Mouse (Mus musculus): ENCODE data around the gene Lrig1. TPM values are rescaled to one million over a fixed set of nuclear protein-coding genes. Genes with fewer than 3 reads are reported as not detected.

The Lrig1 gene
- polyA plus RNA-seq, 1 experiment, result 12.1 TPM

DNA sequence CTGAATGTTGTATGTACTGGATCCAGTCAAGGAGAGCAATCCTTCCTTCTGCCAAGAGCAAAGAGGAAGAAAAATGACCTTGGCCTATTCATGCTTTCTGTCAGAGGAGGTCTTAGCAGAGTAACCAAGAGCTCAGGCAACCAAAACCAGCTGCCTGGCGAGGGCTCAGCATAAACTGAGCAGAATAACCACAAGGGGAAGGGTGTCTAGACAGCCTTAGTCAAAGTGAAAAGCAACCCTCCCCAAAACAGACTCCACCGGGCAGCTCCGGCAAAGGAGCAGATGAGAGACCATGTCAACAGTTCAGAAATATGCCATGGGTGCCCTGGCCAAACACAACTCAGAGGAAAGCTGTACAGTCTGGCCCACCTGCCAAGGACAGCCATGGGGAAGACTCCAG is 16.3 kb downstream of the Lrig1 start:
- H3K36me3 ChIP-seq (ENCODE audit: control insufficient read depth, insufficient read depth, low read length), result no peaks in the 10 kb centered on the region
- no peak overlapping the region for H3K4me3 ChIP-seq (ENCODE audit: insufficient read depth, low read depth, low read length)
- TF ChIP-seq CTCF (conservative IDR thresholded peaks at IDR 0.05; ENCODE audit: insufficient read depth, insufficient read length, low read depth, low read length) (no peak), POLR2A (IDR thresholded peaks at IDR 0.05; ENCODE audit: low read depth, low read length) (no peak)
- 0 out of 2 replicates have a peak overlapping the region, but pooled peaks have one; percentile 20 for H3K27ac ChIP-seq (ENCODE audit: insufficient read depth, low read depth, low read length)
- H3K27me3 ChIP-seq (replicated peaks; ENCODE audit: control insufficient read depth, insufficient read depth, low read length), result no peaks in the 10 kb centered on the region
- peak; percentile 27 for DNase-seq
- peaks cover 31% of the 10 kb centered on the region for H3K4me1 ChIP-seq (ENCODE audit: control insufficient read depth, insufficient read depth, low read length)
- 63% methylated on average over 3 of the region's 3 CpGs for WGBS

DNA sequence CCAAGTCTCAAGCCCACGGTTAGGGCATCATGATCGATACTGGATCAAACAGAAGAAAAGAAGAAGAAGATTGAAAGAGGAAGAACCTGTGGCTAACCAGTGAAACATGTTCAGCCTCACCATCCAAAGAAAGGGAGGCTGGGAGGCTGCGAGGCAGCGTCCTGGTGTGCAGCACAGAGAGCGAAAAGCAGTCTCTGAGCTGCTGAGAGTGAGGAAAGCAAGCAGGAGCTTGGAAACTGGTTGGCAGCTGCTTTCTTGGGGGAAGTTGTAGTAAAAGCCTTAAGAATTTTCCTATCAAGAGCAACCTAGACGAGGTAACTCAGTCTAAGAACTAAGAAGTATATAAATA is 17.7 kb downstream of the Lrig1 start:
- no peaks in the 10 kb centered on the region for H3K36me3 ChIP-seq (ENCODE audit: control insufficient read depth, insufficient read depth, low read length)
- 88% methylated on average over 6 of the region's 6 CpGs for WGBS
- peaks cover 31% of the 10 kb centered on the region for H3K4me1 ChIP-seq (ENCODE audit: control insufficient read depth, insufficient read depth, low read length)
- H3K4me3 ChIP-seq (ENCODE audit: insufficient read depth, low read depth, low read length), result no peak overlapping the region
- H3K27ac ChIP-seq (ENCODE audit: insufficient read depth, low read depth, low read length), result no peak overlapping the region
- DNase-seq, result no peak
- TF ChIP-seq POLR2A (IDR thresholded peaks at IDR 0.05; ENCODE audit: low read depth, low read length), result no peak
- no peak for TF ChIP-seq CTCF (conservative IDR thresholded peaks at IDR 0.05; ENCODE audit: insufficient read depth, insufficient read length, low read depth, low read length)
- no peaks in the 10 kb centered on the region for H3K27me3 ChIP-seq (replicated peaks; ENCODE audit: control insufficient read depth, insufficient read depth, low read length)

DNA sequence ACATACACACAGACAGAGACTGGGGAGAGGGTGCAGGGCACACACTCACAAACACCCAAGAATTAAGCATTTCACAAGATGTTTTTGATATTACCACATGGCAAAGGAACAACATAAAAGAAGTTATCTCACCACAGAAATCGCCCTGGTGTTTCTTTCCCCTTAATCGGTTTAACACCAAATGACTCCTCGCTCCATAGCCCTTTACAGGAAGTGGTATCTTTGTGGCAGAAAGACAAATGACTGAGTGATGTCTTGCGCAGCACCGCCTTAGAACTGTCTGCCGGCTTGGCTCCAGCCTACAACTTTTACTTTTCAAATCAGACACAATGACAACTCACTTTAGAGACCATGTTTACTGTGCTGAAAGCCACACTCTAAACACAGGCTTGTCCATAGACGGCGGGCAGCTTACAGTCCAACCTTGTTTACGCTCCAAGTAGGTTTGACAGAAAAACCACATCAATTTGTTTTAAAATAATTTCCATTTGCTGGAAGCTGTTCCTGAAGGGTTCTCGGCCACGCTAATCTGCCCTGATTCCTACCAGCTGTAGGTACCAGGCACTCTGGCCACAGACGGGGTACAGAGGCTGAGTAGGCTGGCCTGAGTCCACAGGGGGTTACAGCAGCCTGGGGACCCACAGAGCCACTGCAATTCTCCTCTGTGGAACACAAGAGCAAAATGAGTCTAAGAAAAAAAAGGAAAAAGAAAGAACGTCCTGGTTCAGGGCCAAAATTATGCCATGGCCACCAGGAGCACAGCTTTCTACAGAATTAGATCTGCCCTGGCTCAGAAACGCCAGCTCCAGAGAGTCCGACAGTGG is 18.3 kb downstream of the Lrig1 start:
- TF ChIP-seq POLR2A (IDR thresholded peaks at IDR 0.05; ENCODE audit: low read depth, low read length) (no peak), CTCF (conservative IDR thresholded peaks at IDR 0.05; ENCODE audit: insufficient read depth, insufficient read length, low read depth, low read length) (no peak)
- no peak overlapping the region for H3K27ac ChIP-seq (ENCODE audit: insufficient read depth, low read depth, low read length)
- peaks cover 36% of the 10 kb centered on the region for H3K4me1 ChIP-seq (ENCODE audit: control insufficient read depth, insufficient read depth, low read length)
- no peak for DNase-seq
- H3K4me3 ChIP-seq (ENCODE audit: insufficient read depth, low read depth, low read length), result no peak overlapping the region
- no peaks in the 10 kb centered on the region for H3K36me3 ChIP-seq (ENCODE audit: control insufficient read depth, insufficient read depth, low read length)
- H3K27me3 ChIP-seq (replicated peaks; ENCODE audit: control insufficient read depth, insufficient read depth, low read length), result no peaks in the 10 kb centered on the region
- 61% methylated on average over 15 of the region's 15 CpGs for WGBS

DNA sequence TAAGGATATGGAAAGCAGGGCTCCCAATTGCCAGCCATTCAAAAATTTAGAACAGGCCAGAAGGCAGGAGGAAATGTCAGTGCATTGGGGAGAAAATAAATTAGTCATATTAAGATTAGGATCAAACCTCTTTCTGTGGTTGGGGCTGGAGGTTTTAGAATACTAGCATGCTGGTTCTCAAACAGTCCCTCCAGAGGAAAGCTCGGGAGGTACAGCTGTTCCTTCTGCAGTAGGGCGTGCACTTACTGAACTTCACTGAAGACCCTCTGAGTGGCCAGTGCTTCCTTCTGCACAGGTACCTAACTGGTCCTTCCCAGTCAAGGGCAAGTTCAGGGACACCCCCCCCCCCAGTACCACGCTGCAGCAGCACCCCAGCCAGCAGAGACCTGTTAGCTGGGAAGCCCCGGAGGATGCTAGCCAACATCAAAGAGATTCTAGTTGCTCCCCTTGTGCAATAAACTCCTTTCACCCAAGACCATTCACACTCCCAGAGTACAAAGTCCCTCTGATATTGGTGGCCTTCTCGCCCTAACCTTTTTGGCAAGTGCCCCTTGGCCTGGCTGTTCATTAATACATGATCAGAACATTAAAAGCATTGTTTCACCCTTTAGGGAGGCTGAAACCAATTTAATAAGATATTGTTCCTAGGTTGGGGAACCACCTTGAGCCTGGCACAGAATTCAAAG is 19.1 kb downstream of the Lrig1 start:
- DNase-seq, result peak; percentile 63
- Histone ChIP-seq H3K4me1 (ENCODE audit: control insufficient read depth, insufficient read depth, low read length) (peaks cover 36% of the 10 kb centered on the region), H3K36me3 (ENCODE audit: control insufficient read depth, insufficient read depth, low read length) (no peaks in the 10 kb centered on the region), H3K4me3 (ENCODE audit: insufficient read depth, low read depth, low read length) (no peak overlapping the region), H3K27me3 (replicated peaks; ENCODE audit: control insufficient read depth, insufficient read depth, low read length) (no peaks in the 10 kb centered on the region), H3K27ac (ENCODE audit: insufficient read depth, low read depth, low read length) (no peak overlapping the region)
- TF ChIP-seq POLR2A (IDR thresholded peaks at IDR 0.05; ENCODE audit: low read depth, low read length), result no peak
- no peak for TF ChIP-seq CTCF (conservative IDR thresholded peaks at IDR 0.05; ENCODE audit: insufficient read depth, insufficient read length, low read depth, low read length)
- WGBS, result 54% methylated on average over 5 of the region's 5 CpGs

DNA sequence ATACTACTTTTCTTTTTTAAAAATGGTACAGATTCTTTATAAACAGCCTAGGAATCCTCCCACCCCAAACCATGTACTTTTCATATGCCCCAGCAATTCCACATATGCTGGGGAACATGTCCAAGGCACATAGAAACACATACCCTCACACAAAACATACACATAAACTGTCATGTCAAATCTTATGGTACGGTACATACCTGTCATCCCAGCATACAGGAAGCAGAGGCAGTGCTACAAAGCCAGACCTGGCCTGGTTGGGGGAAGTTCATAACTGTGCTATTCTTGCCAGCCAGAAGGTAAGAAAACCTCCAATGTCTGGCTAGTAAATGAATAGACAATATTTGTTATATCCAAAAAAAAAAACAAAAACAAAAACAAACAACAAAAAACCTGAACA is 20.7 kb downstream of the Lrig1 start:
- Histone ChIP-seq H3K27ac (ENCODE audit: insufficient read depth, low read depth, low read length) (no peak overlapping the region), H3K4me1 (ENCODE audit: control insufficient read depth, insufficient read depth, low read length) (peaks cover 31% of the 10 kb centered on the region), H3K36me3 (ENCODE audit: control insufficient read depth, insufficient read depth, low read length) (no peaks in the 10 kb centered on the region), H3K27me3 (replicated peaks; ENCODE audit: control insufficient read depth, insufficient read depth, low read length) (no peaks in the 10 kb centered on the region), H3K4me3 (ENCODE audit: insufficient read depth, low read depth, low read length) (no peak overlapping the region)
- 96% methylated on average over 1 of the region's 1 CpGs for WGBS
- DNase-seq, result no peak
- TF ChIP-seq POLR2A (IDR thresholded peaks at IDR 0.05; ENCODE audit: low read depth, low read length) (no peak), CTCF (conservative IDR thresholded peaks at IDR 0.05; ENCODE audit: insufficient read depth, insufficient read length, low read depth, low read length) (no peak)

DNA sequence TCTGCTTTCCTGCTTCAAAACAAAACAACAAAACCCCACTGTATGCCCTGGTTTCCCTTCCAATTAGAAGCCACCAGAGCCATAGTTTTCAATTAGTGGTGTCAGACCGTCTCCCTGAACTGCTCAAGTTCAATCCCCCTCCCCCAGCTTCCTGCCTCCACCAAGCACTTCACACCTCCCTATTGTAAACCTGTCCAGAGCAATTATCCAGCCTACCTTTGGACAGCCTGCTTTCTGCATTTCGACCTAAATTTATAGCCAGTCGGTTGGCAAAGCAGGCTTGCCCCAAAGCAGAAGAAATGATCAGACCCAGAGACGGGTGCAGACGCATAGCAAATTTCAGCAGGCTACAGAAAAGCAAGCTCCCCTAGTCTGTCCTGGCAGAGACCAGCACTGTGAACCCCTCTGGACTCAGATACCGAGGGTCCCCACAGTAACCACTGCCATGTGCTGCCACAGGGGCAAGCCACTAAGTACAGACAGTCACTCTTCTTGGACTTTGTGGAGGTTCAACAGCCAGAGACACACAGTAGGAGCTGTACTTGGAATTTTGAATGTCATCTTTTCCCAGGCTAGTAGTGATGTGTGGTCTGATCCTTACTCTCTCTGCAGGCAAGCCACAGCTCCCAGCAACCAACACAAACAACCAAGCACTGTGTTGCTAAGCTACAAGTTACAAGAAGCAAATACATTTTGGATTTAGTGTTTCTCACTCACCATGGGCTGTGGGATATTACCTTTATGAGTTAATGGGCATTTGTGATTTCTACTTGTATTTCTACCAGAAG is 21.4 kb downstream of the Lrig1 start:
- 52% methylated on average over 6 of the region's 6 CpGs for WGBS
- H3K4me1 ChIP-seq (ENCODE audit: control insufficient read depth, insufficient read depth, low read length), result peaks cover 25% of the 10 kb centered on the region

More for the DNA sequence above, 21.4 kb downstream of the Lrig1 start:
- no peak overlapping the region for H3K27ac ChIP-seq (ENCODE audit: insufficient read depth, low read depth, low read length)
- no peaks in the 10 kb centered on the region for H3K36me3 ChIP-seq (ENCODE audit: control insufficient read depth, insufficient read depth, low read length)
- DNase-seq, result no peak
- TF ChIP-seq CTCF (conservative IDR thresholded peaks at IDR 0.05; ENCODE audit: insufficient read depth, insufficient read length, low read depth, low read length) (no peak), POLR2A (IDR thresholded peaks at IDR 0.05; ENCODE audit: low read depth, low read length) (no peak)
- H3K4me3 ChIP-seq (ENCODE audit: insufficient read depth, low read depth, low read length), result no peak overlapping the region
- no peaks in the 10 kb centered on the region for H3K27me3 ChIP-seq (replicated peaks; ENCODE audit: control insufficient read depth, insufficient read depth, low read length)

All from kidney, adult 2 months (tissue).